8 mouse cellular contexts compared by ENCODE assay signal in genomic region chr11:3370928-3371598, GRCm38 (mm10). TPM values are rescaled to one million over a fixed set of nuclear protein-coding genes. Genes with fewer than 3 reads are reported as not detected.
A peak's percentile ranks its signal among the peaks of the same experiment; 100 is the strongest.
DNase-seq lines count a peak whose midpoint lies in the region; ATAC-seq and TF ChIP-seq lines count a peak whose summit lies in the region.

No protein-coding gene starts in this region.

- H3K4me1 ChIP-seq in ES-E14 (ENCODE audit: control insufficient read depth in 2 of 2, insufficient read depth in 2 of 2, low read length in 2 of 2, poor library complexity in 1 of 2), result peaks cover 17 to 55% of the 10 kb centered on the region in 2 experiments
- peaks cover 56% of the 10 kb centered on the region for H3K4me1 ChIP-seq in forebrain, embryonic 15.5 days
- peaks cover 69% of the 10 kb centered on the region for H3K4me1 ChIP-seq in neural tube, embryonic 15.5 days

- intact Hi-C loops in heart, postnatal 25 days (cut with DNase I), result no loop called here

- H3K9ac ChIP-seq in ES-E14 (ENCODE audit: insufficient read depth, low read depth, low read length, poor library complexity, severe bottlenecking), result peak overlapping the region; percentile 63
- peak overlapping the region; percentile 80 for H3K9ac ChIP-seq in forebrain, embryonic 15.5 days (replicated peaks)
- peak overlapping the region; percentile 87 for H3K9ac ChIP-seq in neural tube, embryonic 15.5 days (replicated peaks)

- ATAC-seq in forebrain, embryonic 15.5 days (replicated peaks), result peak; percentile 97
- peak; percentile 96 for ATAC-seq in neural tube, embryonic 15.5 days (ENCODE audit: low FRiP score)

- in situ Hi-C loops in ES-E14 (cut with MboI; ENCODE audit: low sequenced_read_pairs in 2 of 2, unreplicated experiment in 2 of 2), result no loop called here

- H3K4me2 ChIP-seq in forebrain, embryonic 15.5 days (replicated peaks), result peak overlapping the region; percentile 63
- H3K4me2 ChIP-seq in neural tube, embryonic 15.5 days, result peak overlapping the region; percentile 71

- no peaks in the 10 kb centered on the region; the same call in 1 of the 2 replicates for H3K36me3 ChIP-seq in ES-E14 (ENCODE audit: control insufficient read depth, insufficient read depth, low read length, poor library complexity, severe bottlenecking)
- no peaks in the 10 kb centered on the region for H3K36me3 ChIP-seq in forebrain, embryonic 15.5 days
- no peaks in the 10 kb centered on the region for H3K36me3 ChIP-seq in neural tube, embryonic 15.5 days

- no peaks in the 10 kb centered on the region for H3K9me3 ChIP-seq in ES-E14 (ENCODE audit: control insufficient read depth, insufficient read depth, low read depth, low read length)
- no peaks in the 10 kb centered on the region for H3K9me3 ChIP-seq in forebrain, embryonic 15.5 days
- H3K9me3 ChIP-seq in neural tube, embryonic 15.5 days (replicated peaks), result no peaks in the 10 kb centered on the region

- peak overlapping the region; percentile 61 to 74 for H3K4me3 ChIP-seq in ES-E14 (ENCODE audit: insufficient read depth in 1 of 2, low read depth in 1 of 2, low read length in 2 of 2, poor library complexity in 1 of 2, severe bottlenecking in 1 of 2)
- H3K4me3 ChIP-seq in forebrain, embryonic 15.5 days, result peak overlapping the region; percentile 63
- H3K4me3 ChIP-seq in neural tube, embryonic 15.5 days (replicated peaks), result peak overlapping the region; percentile 69

- WGBS in forebrain, embryonic 15.5 days, result 1% methylated on average over 27 of the region's 27 CpGs
- 1% methylated on average over 27 of the region's 27 CpGs for WGBS in neural tube, embryonic 15.5 days

- H3K27ac ChIP-seq in ES-E14 (ENCODE audit: insufficient read depth, low read depth, low read length, poor library complexity, severe bottlenecking), result peak overlapping the region; percentile 47; the same call in 1 of the 2 replicates
- H3K27ac ChIP-seq in forebrain, embryonic 15.5 days (replicated peaks), result peak overlapping the region; percentile 87
- peak overlapping the region; percentile 91 for H3K27ac ChIP-seq in neural tube, embryonic 15.5 days (replicated peaks)

- H3K27me3 ChIP-seq in forebrain, embryonic 15.5 days, result no peaks in the 10 kb centered on the region
- H3K27me3 ChIP-seq in neural tube, embryonic 15.5 days (replicated peaks), result no peaks in the 10 kb centered on the region

- DNase-seq in ES-E14 (ENCODE audit: low read depth, low spot score), result peak; percentile 86
- peak; percentile 84 to 92 for DNase-seq in cerebellum, adult 18-20 months
- peak; percentile 66 for DNase-seq in heart, postnatal 25 days (ENCODE audit: low spot score)
- peak; percentile 83 to 86 for DNase-seq in layer of hippocampus, adult 18-20 months (ENCODE audit: low spot score in 2 of 2)
- DNase-seq in lung, adult 18-20 months, result peak; percentile 82 to 89
- peak; percentile 85 for DNase-seq in testis, postnatal 14 days (ENCODE audit: low spot score)

TF ChIP-seq in ES-E14, 5 proteins besides CTCF, POLR2A, EP300 and RAD21:
- TF ChIP-seq ZC3H11A (IDR thresholded peaks at IDR 0.05; ENCODE audit: borderline replicate concordance, low read depth, low read length) (no peak), ZNF384 (IDR thresholded peaks at IDR 0.05; ENCODE audit: low read depth, low read length) (no peak), CHD2 (IDR thresholded peaks at IDR 0.05; ENCODE audit: low read depth, low read length) (no peak), MAFK (IDR thresholded peaks at IDR 0.05; ENCODE audit: insufficient read depth, low read depth, low read length) (no peak), HCFC1 (IDR thresholded peaks at IDR 0.05; ENCODE audit: borderline replicate concordance, insufficient read depth, low read length) (no peak)

RNA-seq across cellular contexts. Expression of gene Limk2, which starts 37.9 kb away (rescaled TPM):
- 80.5 and 93.3 TPM in 2 replicates for total RNA-seq in ES-E14 (2012; rRNA removed)
- polyA plus RNA-seq in forebrain, embryonic 15.5 days (2015; fragmentation: Nextera tagmentation; extraction: Ambion mirVana), result 98.1 and 103 TPM in 2 replicates
- total RNA-seq in heart, postnatal 25 days (2021), result 10 to 100 TPM; 17.2 to 18.5 TPM
- 10 to 100 TPM; 90.1 to 97.5 TPM for total RNA-seq in layer of hippocampus, adult 18-20 months (2021)
- 141 and 158 TPM in 2 replicates for polyA plus RNA-seq in neural tube, embryonic 15.5 days (2015; fragmentation: Nextera tagmentation; extraction: Ambion mirVana)

RNA-seq across cellular contexts. Expression of gene Pik3ip1, which starts 40.9 kb away (rescaled TPM):
- total RNA-seq in ES-E14 (2012; rRNA removed), result 8.5 and 16.1 TPM in 2 replicates
- polyA plus RNA-seq in forebrain, embryonic 15.5 days (2015; fragmentation: Nextera tagmentation; extraction: Ambion mirVana), result 34.4 and 36.6 TPM in 2 replicates
- 10 to 100 TPM; 39.4 to 42.4 TPM for total RNA-seq in heart, postnatal 25 days (2021)
- total RNA-seq in layer of hippocampus, adult 18-20 months (2021), result 10 to 100 TPM; 41.6 to 46.5 TPM
- 28.7 and 35.3 TPM in 2 replicates for polyA plus RNA-seq in neural tube, embryonic 15.5 days (2015; fragmentation: Nextera tagmentation; extraction: Ambion mirVana)

Comparison
In these comparisons a context has a peak if more than half of its experiments do, and no peak if none do; other contexts are left out.
1. Peak in every context shown above with its lines: DNase-seq, ATAC-seq, H3K4me3 ChIP-seq and H3K27ac ChIP-seq.